Mouse (Mus musculus) layer of hippocampus, adult 2 months (tissue): ENCODE results near the gene Apobec3. TPM values are rescaled to one million over a fixed set of nuclear protein-coding genes. Genes with fewer than 3 reads are reported as not detected.
"Not testable (repeated sequence)": the region's sequence is repeated elsewhere in the genome, so short reads cannot be mapped to it uniquely, and the experiment has no call there.

Source experiments
- DNase-seq, 2 experiments: peaks; one replicate each; pipeline ENCODE4 v3.0.0; 2022; ENCODE audit warnings: low spot score in 2 of 2
- H3K27ac ChIP-seq: fragments of 200-600 bp; 2 replicates; pipeline ENCODE4 v1.8.1; 2022
- H3K4me3 ChIP-seq: fragments of 200-600 bp; 2 replicates; pipeline ENCODE4 v1.8.1; 2022; ENCODE audit warnings: mild to moderate bottlenecking
- CTCF ChIP-seq: fragments of 200-600 bp; conservative IDR thresholded peaks from 2 replicates; pipeline ENCODE4 v1.8.1; 2022; ENCODE audit warnings: antibody characterized with exemption, mild to moderate bottlenecking, moderate library complexity
- total RNA-seq, 2 experiments: library from RNA; stranded (reverse); gene quantifications; 2 replicates each; pipeline ENCODE4 v1.2.3; 2021

Gene Apobec3
- total RNA-seq, 2 experiments from 2014 or later, result 5.5 to 5.8 TPM

- no peak overlapping the region for H3K27ac ChIP-seq
- no peak for TF ChIP-seq CTCF
- no peak overlapping the region for H3K4me3 ChIP-seq
- DNase-seq, result no peak
Observed at GRCm38 (mm10) chr15:79880477-79880876, 11.0 kb upstream of the Apobec3 start.

GRCm38 (mm10) chr15:79882623-79883267 lies 8.7 kb upstream of the Apobec3 start:
- Histone ChIP-seq H3K27ac (peak overlapping the region; percentile 97), H3K4me3 (peak overlapping the region; percentile 72)
- no peak for TF ChIP-seq CTCF
- DNase-seq, result peak; percentile 64 to 86

- peak overlapping the region; percentile 72 for H3K4me3 ChIP-seq
- DNase-seq, result peak; percentile 94 to 98
- H3K27ac ChIP-seq, result peak overlapping the region; percentile 97
- peak; percentile 98 for TF ChIP-seq CTCF
Observed at GRCm38 (mm10) chr15:79883352-79883822, 8.1 kb upstream of the Apobec3 start.

- Histone ChIP-seq H3K4me3 (no peak overlapping the region), H3K27ac (no peak overlapping the region)
- TF ChIP-seq CTCF, result no peak
- DNase-seq, result no peak
Observed at GRCm38 (mm10) chr15:79884820-79885219, 6.6 kb upstream of the Apobec3 start.

- no peak for DNase-seq
- H3K4me3 ChIP-seq, result peak overlapping the region; percentile 51
- no peak for TF ChIP-seq CTCF
- H3K27ac ChIP-seq, result peak overlapping the region; percentile 82
Observed at GRCm38 (mm10) chr15:79892213-79892541, 718 bp downstream of the Apobec3 start.

- H3K4me3 ChIP-seq, result no peak overlapping the region; the same call in 1 of the 2 replicates
- no peak for TF ChIP-seq CTCF
- no peak for DNase-seq
- H3K27ac ChIP-seq, result no peak overlapping the region
Observed at GRCm38 (mm10) chr15:79892995-79893823, 1.8 kb downstream of the Apobec3 start.

GRCm38 (mm10) chr15:79893824-79894123 lies 2.3 kb downstream of the Apobec3 start:
- Histone ChIP-seq H3K4me3 (no peak overlapping the region), H3K27ac (no peak overlapping the region)
- TF ChIP-seq CTCF, result no peak
- DNase-seq, result no peak

GRCm38 (mm10) chr15:79894343-79894742 lies 2.9 kb downstream of the Apobec3 start:
- no peak for DNase-seq

GRCm38 (mm10) chr15:79895221-79896079 lies 4.0 kb downstream of the Apobec3 start:
- not testable (repeated sequence) for DNase-seq, H3K27ac ChIP-seq, H3K4me3 ChIP-seq

More at GRCm38 (mm10) chr15:79894343-79894742, 2.9 kb downstream of the Apobec3 start:
- Histone ChIP-seq H3K27ac (no peak overlapping the region), H3K4me3 (no peak overlapping the region)
- no peak for TF ChIP-seq CTCF

GRCm38 (mm10) chr15:79896080-79896725 lies 4.7 kb downstream of the Apobec3 start:
- Histone ChIP-seq H3K4me3 (no peak overlapping the region), H3K27ac (no peak overlapping the region)
- no peak for TF ChIP-seq CTCF
- DNase-seq, result no peak

- no peak overlapping the region for H3K4me3 ChIP-seq
- no peak overlapping the region for H3K27ac ChIP-seq
- TF ChIP-seq CTCF, result no peak
- no peak for DNase-seq
Observed at GRCm38 (mm10) chr15:79898988-79899387, 7.5 kb downstream of the Apobec3 start.

GRCm38 (mm10) chr15:79899828-79900510 lies 8.5 kb downstream of the Apobec3 start:
- TF ChIP-seq CTCF, result no peak
- no peak overlapping the region for H3K4me3 ChIP-seq
- no peak overlapping the region for H3K27ac ChIP-seq
- DNase-seq, result no peak
